Mouse (Mus musculus): ENCODE measurements around the gene Pate3.

Gene Pate3

GRCm38 (mm10) chr9:35648102-35648501 lies at the start of gene Pate3:
Gene Pate3, minus strand, starts transcription at chr9:35648202.
- WGBS = 62% methylated on average over 1 of the region's 1 CpGs

- 30% methylated on average over 1 of the region's 1 CpGs for WGBS
These were observed 39.0 kb upstream of the Pate3 start, which contains the start of gene Pate1 for GRCm38 (mm10) chr9:35687013-35687412. Gene Pate1, minus strand, starts transcription at chr9:35687390.

GRCm38 (mm10) chr9:35673557-35673956 lies 25.6 kb upstream of the Pate3 start:
- 81% methylated on average over 2 of the region's 2 CpGs for WGBS

DNA sequence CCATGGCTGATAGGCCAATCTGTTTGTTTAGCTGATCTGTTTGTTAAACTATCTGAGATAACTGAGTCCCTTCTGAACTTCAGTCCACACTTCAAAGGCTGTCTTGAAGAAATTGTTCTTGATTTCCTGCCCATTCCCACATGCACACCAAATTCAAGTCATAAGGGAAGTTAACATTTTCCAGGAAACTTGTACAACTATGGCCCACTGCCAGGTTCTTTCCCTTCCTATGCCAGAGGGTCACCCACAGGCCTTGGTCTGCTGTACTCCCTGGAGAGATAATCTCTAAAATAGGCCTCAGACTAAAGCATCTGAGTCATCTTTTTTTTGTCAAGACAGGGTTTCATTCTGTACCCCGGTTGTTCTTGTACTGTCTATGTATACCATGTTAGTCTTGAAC lies 15.0 kb downstream of the Pate3 start:
- WGBS = 74% methylated on average over 1 of the region's 1 CpGs

GRCm38 (mm10) chr9:35616784-35617183 lies 31.2 kb downstream of the Pate3 start:
- 83% methylated on average over 2 of the region's 2 CpGs for WGBS

DNA sequence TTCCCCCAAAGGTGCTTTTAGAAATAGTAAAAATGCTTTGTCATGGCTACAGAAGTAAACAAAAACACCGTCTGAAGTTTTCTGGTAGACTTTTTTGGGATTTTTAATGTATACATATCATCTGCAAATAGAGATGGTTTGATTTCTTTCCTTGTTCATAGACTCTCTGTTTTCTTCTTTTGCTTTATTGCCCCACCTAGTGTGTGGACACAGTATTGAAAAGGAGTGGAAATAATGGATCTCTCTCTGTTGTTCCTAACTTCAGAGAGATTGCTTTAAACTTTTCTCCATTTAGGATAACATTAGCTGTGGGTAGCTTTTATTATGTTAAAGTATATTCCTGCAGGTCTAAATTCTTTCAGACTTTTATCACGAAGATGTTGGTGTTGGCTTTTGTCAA lies 34.0 kb downstream of the Pate3 start:
- 32% methylated on average over 2 of the region's 2 CpGs for WGBS

DNA sequence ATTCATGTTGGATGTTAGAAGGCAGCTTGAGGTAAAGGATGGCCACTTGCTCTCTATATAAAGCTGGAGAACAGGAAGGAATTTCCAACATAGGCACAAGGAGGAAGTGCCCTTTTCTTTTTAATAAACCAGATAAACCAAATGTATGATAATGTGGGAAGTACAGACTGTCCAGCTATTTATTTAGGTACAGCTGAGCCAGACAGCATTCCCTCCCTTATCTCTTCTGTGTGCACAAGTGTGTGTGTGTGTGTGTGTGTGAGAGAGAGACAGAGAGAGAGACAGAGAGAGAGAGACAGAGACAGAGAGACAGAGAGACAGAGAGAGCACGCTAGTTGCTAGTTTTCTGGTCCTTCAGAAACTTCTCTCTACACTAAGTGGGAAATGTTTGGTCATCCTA lies 36.2 kb downstream of the Pate3 start, which contains the start of gene Pate4:
Gene Pate4 (minus strand): TSS at position 101 of the 400 bp plus-strand sequence.
- WGBS = 87% methylated on average over 1 of the region's 1 CpGs

DNA sequence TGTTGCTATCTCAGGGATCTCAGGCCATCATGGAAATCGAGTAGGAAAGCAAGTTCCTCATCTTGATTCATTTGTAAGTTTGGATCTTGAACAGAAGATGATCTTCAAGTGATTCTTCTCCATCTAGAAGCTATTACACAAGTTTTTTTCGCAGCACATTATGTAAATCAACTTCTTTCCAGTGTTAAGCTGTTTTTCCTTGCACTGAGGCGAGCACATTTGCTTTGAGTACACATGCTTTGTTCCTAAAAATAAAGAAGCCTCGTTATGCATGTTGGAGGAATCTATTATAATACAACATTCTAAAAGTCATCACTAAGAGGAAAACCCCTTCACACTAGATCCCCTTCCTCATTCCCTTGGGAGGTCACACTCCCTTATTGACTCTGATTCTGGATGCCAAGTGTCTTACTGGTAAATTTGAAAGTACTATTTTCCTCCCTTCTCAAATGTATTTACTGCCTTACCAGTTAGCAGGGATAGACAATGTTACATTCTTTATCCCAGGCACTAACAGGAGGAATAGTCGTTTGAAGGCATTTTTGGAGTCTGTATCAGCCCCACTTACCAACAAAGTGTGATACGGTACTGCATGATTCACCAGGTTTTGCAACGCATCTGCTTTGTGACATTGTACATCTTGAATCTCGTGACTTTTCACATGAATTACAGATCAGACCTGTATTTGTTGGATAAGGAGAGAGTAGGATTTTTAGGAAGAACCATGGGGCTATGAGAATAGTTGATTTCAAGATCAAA lies 40.2 kb downstream of the Pate3 start:
- 35% methylated on average over 8 of the region's 8 CpGs for WGBS
